Mouse (Mus musculus) stomach, embryonic 14.5 days (tissue): ENCODE data around the gene Nrp1. TPM values are rescaled to one million over a fixed set of nuclear protein-coding genes. Genes with fewer than 3 reads are reported as not detected.

Experiments used
- ATAC-seq: fragments of 200-750 bp; cut with Nextera tagmentation; 2 replicates; pipeline ENCODE4 v1.8.0; 2017; ENCODE audit warnings: low read depth, moderate TSS enrichment; ENCODE audit not compliant: insufficient number of reproducible peaks, insufficient read depth, low FRiP score
- H3K27ac ChIP-seq: fragments of 300-500 bp; sonication (generic); 2 replicates; pipeline ENCODE4 v1.5.1; 2014; ENCODE audit warnings: mild to moderate bottlenecking, low read length, moderate library complexity, mixed read lengths
- H3K27me3 ChIP-seq: fragments of 300-500 bp; sonication (generic); 2 replicates; pipeline ENCODE4 v1.6.1; 2014; ENCODE audit warnings: low read length, control low read depth, mixed read lengths; ENCODE audit not compliant: control insufficient read depth, insufficient read depth
- H3K36me3 ChIP-seq: fragments of 300-500 bp; sonication (generic); 2 replicates; pipeline ENCODE4 v1.6.1; 2014; ENCODE audit warnings: mild to moderate bottlenecking, control low read depth, low read length, moderate library complexity, mixed read lengths; ENCODE audit not compliant: control insufficient read depth, insufficient read depth
- H3K4me1 ChIP-seq: fragments of 300-500 bp; sonication (generic); 2 replicates; pipeline ENCODE4 v1.6.1; 2014; ENCODE audit warnings: low read length, control low read depth, mixed read lengths; ENCODE audit not compliant: control insufficient read depth, insufficient read depth
- H3K4me2 ChIP-seq: fragments of 300-500 bp; sonication (generic); replicated peaks from 2 replicates; pipeline ENCODE4 v1.6.1; 2014; ENCODE audit warnings: low read depth, low read length, control low read depth
- H3K4me3 ChIP-seq: fragments of 300-500 bp; sonication (generic); 2 replicates; pipeline ENCODE4 v1.5.1; 2014; ENCODE audit warnings: low read depth, low read length, control low read depth
- H3K9ac ChIP-seq: fragments of 300-500 bp; sonication (generic); replicated peaks from 2 replicates; pipeline ENCODE4 v1.6.1; 2014; ENCODE audit warnings: low read depth, mild to moderate bottlenecking, control low read depth, low read length, moderate library complexity, mixed read lengths
- H3K9me3 ChIP-seq: fragments of 300-500 bp; sonication (generic); 2 replicates; pipeline ENCODE4 v1.6.1; 2016; ENCODE audit warnings: low read depth, low read length, control low read depth; ENCODE audit not compliant: control insufficient read depth
- WGBS: fragments of 180-500 bp; shearing (Covaris S2); extraction: QIAGEN DNeasy Blood & Tissue Kit; methylation state at CpG from one replicate; pipeline ENCODE4 v1.1.7; 2014; 5-methylcytosine and 5-hydroxymethylcytosine counted together
- polyA plus RNA-seq: library from polyadenylated mRNA; unstranded; fragments of >200 nt; fragmentation: Nextera tagmentation; extraction: Ambion mirVana; gene quantifications from 2 replicates; pipeline ENCODE4 v1.2.1, GENCODE M21; 2014

Gene Nrp1
- polyA plus RNA-seq, 1 experiment from 2014 or later, result 62.2 TPM

DNA sequence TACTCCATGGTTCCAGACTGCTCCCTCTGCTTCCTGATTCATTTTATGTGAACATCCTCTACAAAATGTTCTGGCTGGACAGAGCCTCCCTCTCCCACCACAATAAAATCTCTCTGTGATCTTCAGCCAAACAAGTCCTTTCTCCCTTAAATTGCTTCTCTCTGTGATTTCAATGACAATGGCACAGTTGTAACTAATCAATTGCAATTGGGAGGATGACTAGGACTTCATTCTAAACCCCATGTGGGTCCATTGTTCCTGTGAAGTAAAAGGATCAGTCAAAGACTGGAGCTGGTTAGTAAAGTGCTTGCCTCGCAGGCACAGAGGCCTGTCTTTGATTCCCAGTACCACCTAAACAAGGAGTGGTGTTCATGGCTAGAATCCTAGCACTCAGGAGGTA, 180.0 kb downstream of the Nrp1 start:
- ATAC-seq, result no peak
- H3K4me2 ChIP-seq, result no peak overlapping the region
- no peaks in the 10 kb centered on the region for H3K36me3 ChIP-seq
- H3K4me3 ChIP-seq, result no peak overlapping the region
- H3K4me1 ChIP-seq, result 0 out of 2 replicates have a peak, but pooled peaks cover 3% of the 10 kb centered on the region
- 69% methylated on average over 1 of the region's 1 CpGs for WGBS
- no peak overlapping the region for H3K9ac ChIP-seq
- no peaks in the 10 kb centered on the region for H3K9me3 ChIP-seq
- no peak overlapping the region for H3K27ac ChIP-seq
- no peaks in the 10 kb centered on the region for H3K27me3 ChIP-seq

DNA sequence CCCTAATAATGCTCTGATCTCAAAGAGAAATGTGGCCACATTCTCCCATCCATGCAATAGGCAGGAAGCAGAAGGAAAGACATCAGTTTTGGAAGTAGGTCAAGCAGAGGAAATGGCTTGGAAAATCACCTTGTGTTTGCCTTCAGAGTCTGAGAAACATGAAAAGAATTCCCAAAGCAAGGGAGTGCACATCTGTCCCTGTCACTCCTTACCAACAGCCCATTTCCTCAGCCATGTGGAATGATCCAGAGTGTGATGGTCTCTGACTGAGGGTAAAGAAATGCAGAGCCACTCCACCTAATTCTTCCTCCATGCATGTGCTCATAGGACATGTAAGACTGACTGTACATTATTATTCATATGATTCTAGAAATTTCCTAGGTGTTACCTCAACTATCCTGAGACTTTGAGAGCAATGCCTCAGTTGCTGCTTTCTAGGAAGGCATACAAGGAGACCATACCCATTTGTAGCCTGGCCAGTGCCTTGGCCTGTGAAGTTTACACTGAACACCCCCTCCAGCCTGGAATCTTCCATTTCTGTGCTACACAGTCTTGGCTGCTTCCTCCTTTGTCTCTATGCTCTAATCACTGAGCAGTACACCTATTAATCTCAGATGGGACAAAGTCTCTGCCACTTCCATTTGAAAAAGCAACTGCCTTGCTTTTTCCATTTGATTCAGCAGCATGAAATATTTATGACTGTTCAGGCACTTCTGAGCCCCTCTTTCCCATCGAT, 183.1 kb downstream of the Nrp1 start:
- Histone ChIP-seq H3K27me3 (no peaks in the 10 kb centered on the region), H3K9ac (no peak overlapping the region), H3K36me3 (no peaks in the 10 kb centered on the region), H3K9me3 (no peaks in the 10 kb centered on the region), H3K27ac (no peak overlapping the region), H3K4me3 (no peak overlapping the region), H3K4me2 (no peak overlapping the region), H3K4me1 (no peaks in the 10 kb centered on the region)
- ATAC-seq, result no peak
- WGBS, result 41% methylated on average over 1 of the region's 1 CpGs

DNA sequence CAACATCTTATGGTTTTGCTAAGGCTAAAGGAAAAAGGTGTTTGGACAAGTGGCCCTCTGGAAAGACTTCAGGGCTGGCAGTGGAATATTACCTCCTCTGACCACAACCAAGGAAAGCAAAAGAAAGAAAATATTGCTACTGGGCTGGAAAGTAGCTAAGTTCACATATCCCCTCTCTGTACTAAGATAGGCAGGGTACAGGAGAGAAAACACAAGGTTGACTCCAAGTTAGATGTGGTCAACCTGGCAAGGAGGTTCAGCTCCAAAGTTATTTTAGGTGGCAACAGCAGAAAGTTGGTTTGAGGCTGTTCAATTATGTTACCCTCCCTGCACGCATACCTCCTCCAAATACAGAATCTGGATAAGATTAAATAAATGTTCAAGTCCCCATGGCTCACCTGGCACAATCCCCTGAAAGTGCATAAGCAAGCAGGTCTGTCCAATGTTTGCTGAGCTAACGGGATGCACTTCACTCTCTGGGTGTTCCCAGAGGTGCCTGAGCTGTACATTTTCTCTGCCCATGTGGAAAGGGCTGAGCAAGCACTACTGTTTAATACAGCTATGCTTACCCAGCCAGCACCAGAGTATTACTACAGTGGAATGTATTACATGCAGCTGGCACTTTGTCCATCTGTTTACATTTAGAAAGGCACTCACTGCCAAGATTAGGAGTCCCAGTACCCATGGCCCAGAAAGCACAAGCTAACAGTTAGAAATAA, 185.9 kb downstream of the Nrp1 start:
- H3K27me3 ChIP-seq, result no peaks in the 10 kb centered on the region
- H3K36me3 ChIP-seq, result no peaks in the 10 kb centered on the region
- no peak for ATAC-seq
- H3K4me1 ChIP-seq, result no peaks in the 10 kb centered on the region
- H3K9me3 ChIP-seq, result no peaks in the 10 kb centered on the region
- H3K4me3 ChIP-seq, result no peak overlapping the region
- no peak overlapping the region for H3K4me2 ChIP-seq
- H3K9ac ChIP-seq, result no peak overlapping the region
- WGBS, result 68% methylated on average over 2 of the region's 2 CpGs
- no peak overlapping the region for H3K27ac ChIP-seq

DNA sequence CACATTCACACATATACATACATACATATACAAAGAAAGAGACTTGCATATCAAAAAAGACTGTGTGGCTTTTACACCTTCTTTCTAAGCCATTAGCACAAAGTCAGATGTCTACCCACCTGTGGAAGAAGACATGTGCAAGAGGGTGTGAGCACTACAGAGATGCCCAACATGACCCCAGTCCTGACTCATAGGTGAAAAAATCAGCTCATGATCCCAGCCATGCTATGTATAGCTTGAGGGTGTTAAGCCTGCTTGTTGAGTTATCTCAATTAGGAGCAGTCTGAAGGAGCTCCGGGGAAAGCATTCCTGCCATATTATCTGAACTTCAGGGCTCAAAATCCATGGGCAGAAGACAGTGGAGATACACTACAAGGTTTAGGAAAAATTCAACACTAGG, 187.9 kb downstream of the Nrp1 start:
- no peak overlapping the region for H3K9ac ChIP-seq
- no peaks in the 10 kb centered on the region for H3K27me3 ChIP-seq
- H3K9me3 ChIP-seq, result no peaks in the 10 kb centered on the region
- H3K4me2 ChIP-seq, result no peak overlapping the region
- H3K27ac ChIP-seq, result no peak overlapping the region
- no peaks in the 10 kb centered on the region for H3K36me3 ChIP-seq
- no peak overlapping the region for H3K4me3 ChIP-seq
- ATAC-seq, result no peak
- 91% methylated on average over 1 of the region's 1 CpGs for WGBS
- no peaks in the 10 kb centered on the region for H3K4me1 ChIP-seq

DNA sequence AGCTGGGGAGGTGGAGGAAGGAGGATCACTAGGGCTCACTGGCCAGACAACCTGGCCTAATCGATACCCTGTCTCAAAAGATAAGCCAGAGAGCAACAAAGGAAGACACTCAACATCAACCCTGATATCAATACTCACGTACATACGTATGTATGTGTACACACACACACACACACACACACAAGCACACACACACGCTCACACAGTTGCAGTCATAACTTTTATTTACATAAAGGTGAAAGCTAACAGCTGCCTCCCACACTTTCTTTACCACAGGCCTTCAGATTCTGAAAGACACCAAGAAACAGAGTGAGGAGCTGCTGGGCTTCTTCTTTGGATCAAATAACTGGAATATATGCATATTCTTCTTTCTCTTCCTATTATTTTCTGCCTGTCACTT, 189.0 kb downstream of the Nrp1 start:
- no peaks in the 10 kb centered on the region for H3K36me3 ChIP-seq
- WGBS, result 58% methylated on average over 4 of the region's 4 CpGs
- ATAC-seq, result no peak

DNA sequence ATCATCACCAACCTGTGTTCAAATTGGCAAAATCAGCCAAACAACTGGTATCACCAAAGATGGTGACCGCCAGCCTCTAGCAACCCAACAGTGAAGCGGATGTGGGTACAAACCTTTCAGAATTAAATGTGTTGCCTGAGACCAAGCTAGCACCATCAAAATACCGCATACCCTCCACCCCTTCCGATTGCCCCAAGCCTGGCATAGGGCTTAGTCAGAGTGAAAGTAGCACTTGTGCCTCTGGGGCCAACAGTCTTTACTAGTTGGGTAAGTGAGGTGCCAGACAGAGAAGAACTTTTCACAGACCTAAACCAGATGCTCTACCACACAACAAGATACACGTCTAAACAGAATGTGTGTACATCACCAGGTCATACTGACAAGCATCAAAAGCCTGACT, 191.3 kb downstream of the Nrp1 start:
- H3K36me3 ChIP-seq, result no peaks in the 10 kb centered on the region
- no peak overlapping the region for H3K27ac ChIP-seq
- H3K4me1 ChIP-seq, result no peaks in the 10 kb centered on the region
- H3K27me3 ChIP-seq, result no peaks in the 10 kb centered on the region
- ATAC-seq, result no peak
- 94% methylated on average over 5 of the region's 5 CpGs for WGBS
- H3K9ac ChIP-seq, result no peak overlapping the region
- H3K4me3 ChIP-seq, result no peak overlapping the region
- H3K9me3 ChIP-seq, result no peaks in the 10 kb centered on the region
- H3K4me2 ChIP-seq, result no peak overlapping the region

More for the DNA sequence above, 189.0 kb downstream of the Nrp1 start:
- Histone ChIP-seq H3K9ac (no peak overlapping the region), H3K9me3 (no peaks in the 10 kb centered on the region), H3K27me3 (no peaks in the 10 kb centered on the region), H3K4me2 (no peak overlapping the region), H3K27ac (no peak overlapping the region), H3K4me1 (no peaks in the 10 kb centered on the region), H3K4me3 (no peak overlapping the region)

DNA sequence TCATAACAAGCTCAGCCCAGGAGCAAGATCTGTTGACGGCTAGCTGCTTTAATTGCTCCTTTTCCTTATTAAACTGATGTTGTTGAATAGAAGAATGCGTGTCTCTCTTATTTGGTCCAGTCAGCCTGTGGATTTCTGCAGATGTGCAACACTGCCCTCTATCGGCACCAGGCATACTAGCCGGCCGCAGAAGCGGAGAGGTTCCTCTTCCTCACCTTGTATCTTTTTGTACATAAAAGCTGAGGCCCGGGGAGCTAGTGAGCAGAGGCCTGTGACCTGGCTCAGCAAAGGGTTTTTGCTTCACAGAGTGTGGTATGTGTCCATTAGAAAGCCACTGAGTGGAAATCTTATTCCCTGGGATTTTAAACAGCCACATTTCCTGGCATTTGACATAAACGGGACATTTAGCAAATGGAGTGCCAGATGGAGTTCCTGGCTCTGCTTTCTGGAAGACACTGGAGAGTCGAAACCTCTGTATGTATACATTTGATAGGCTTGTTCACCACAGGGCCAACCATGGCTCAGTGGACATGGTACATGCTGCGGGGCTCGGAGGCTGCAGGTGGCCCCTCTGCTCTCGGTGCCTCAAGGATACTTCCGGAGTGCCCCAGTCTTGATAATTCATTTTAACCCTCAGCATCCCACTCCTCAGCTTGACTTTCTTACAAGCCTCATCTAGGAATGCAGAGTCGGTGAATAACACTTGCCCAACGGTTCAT, 193.2 kb downstream of the Nrp1 start:
- WGBS, result 43% methylated on average over 15 of the region's 15 CpGs

More for the DNA sequence above, 193.2 kb downstream of the Nrp1 start:
- H3K9ac ChIP-seq, result no peak overlapping the region
- H3K4me3 ChIP-seq, result no peak overlapping the region
- H3K27me3 ChIP-seq, result no peaks in the 10 kb centered on the region
- no peaks in the 10 kb centered on the region for H3K36me3 ChIP-seq
- no peak overlapping the region for H3K4me2 ChIP-seq
- ATAC-seq, result no peak
- H3K9me3 ChIP-seq, result no peaks in the 10 kb centered on the region
- H3K4me1 ChIP-seq, result no peaks in the 10 kb centered on the region
- no peak overlapping the region for H3K27ac ChIP-seq
